14 mouse cellular contexts compared by ENCODE assay signal in genomic region chr11:36337063-36337462, GRCm38 (mm10).
"Had no signal": no experiment of that assay in that cellular context is flagged by ENCODE, and none has a peak within 500 bp of the region (broad histone marks: within the 10 kb centered on the region; RNA-seq: fewer than 3 reads in every experiment).

No protein-coding gene starts in this region.

- H3K4me3 ChIP-seq: limb, embryonic 15.5 days; liver, embryonic 12.5 days; midbrain, embryonic 10.5 days; myocyte had no signal

- H3K36me3 ChIP-seq: limb, embryonic 15.5 days; liver, embryonic 12.5 days; midbrain, embryonic 10.5 days had no signal

- DNase-seq: kidney, adult 9 months; kidney, postnatal 36 days; lung, embryonic 14.5 days; lung, postnatal 10 days; lung, postnatal 4 days; midbrain, embryonic 14.5 days; thymus, adult 18-20 months; thymus, postnatal 14 days had no signal

- H3K27me3 ChIP-seq: limb, embryonic 15.5 days; liver, embryonic 12.5 days had no signal

- H3K4me1 ChIP-seq: liver, embryonic 12.5 days had no signal

- H3K9me3 ChIP-seq: limb, embryonic 15.5 days; liver, embryonic 12.5 days; midbrain, embryonic 10.5 days had no signal

- H3K4me2 ChIP-seq: limb, embryonic 15.5 days; liver, embryonic 12.5 days; lung, embryonic 14.5 days had no signal

- H3K9ac ChIP-seq: limb, embryonic 15.5 days; liver, embryonic 12.5 days; lung, embryonic 14.5 days had no signal

- ATAC-seq: liver, embryonic 12.5 days had no signal

- H3K27ac ChIP-seq: kidney, postnatal 0 days; limb, embryonic 15.5 days; liver, embryonic 12.5 days; midbrain, embryonic 10.5 days; stomach, postnatal 0 days had no signal
